Mouse (Mus musculus): Measurements from ENCODE around the gene Ect2l. TPM values are rescaled to one million over a fixed set of nuclear protein-coding genes. Genes with fewer than 3 reads are reported as not detected.
A peak's percentile ranks its signal among the peaks of the same experiment; 100 is the strongest.

Gene Ect2l
- polyA plus RNA-seq, 1 experiment, result not detected

- no peaks in the 10 kb centered on the region for H3K4me1 ChIP-seq (ENCODE audit: control insufficient read depth, insufficient read depth, insufficient read length, low read length)
- no peak overlapping the region for H3K4me3 ChIP-seq (ENCODE audit: insufficient read depth, low read depth, low read length)
- H3K27ac ChIP-seq (replicated peaks; ENCODE audit: low read depth, low read length), result no peak overlapping the region
These were observed 10.8 kb downstream of the Ect2l start for GRCm38 (mm10) chr10:18199919-18200318.

- Histone ChIP-seq H3K4me3 (ENCODE audit: insufficient read depth, low read depth, low read length) (no peak overlapping the region), H3K4me1 (ENCODE audit: control insufficient read depth, insufficient read depth, insufficient read length, low read length) (no peaks in the 10 kb centered on the region), H3K27ac (replicated peaks; ENCODE audit: low read depth, low read length) (no peak overlapping the region)
These were observed 12.2 kb downstream of the Ect2l start for GRCm38 (mm10) chr10:18198286-18199015.

GRCm38 (mm10) chr10:18197206-18197979 is 13.3 kb downstream of the Ect2l start:
- Histone ChIP-seq H3K4me3 (ENCODE audit: insufficient read depth, low read depth, low read length) (peak overlapping the region; percentile 60), H3K4me1 (ENCODE audit: control insufficient read depth, insufficient read depth, insufficient read length, low read length) (no peaks in the 10 kb centered on the region), H3K27ac (replicated peaks; ENCODE audit: low read depth, low read length) (no peak overlapping the region)

- Histone ChIP-seq H3K4me3 (ENCODE audit: insufficient read depth, low read depth, low read length) (no peak overlapping the region), H3K4me1 (ENCODE audit: control insufficient read depth, insufficient read depth, insufficient read length, low read length) (no peaks in the 10 kb centered on the region), H3K27ac (replicated peaks; ENCODE audit: low read depth, low read length) (no peak overlapping the region)
These were observed 16.0 kb downstream of the Ect2l start for GRCm38 (mm10) chr10:18194737-18195141.

- Histone ChIP-seq H3K27ac (replicated peaks; ENCODE audit: low read depth, low read length) (no peak overlapping the region), H3K4me1 (ENCODE audit: control insufficient read depth, insufficient read depth, insufficient read length, low read length) (no peaks in the 10 kb centered on the region), H3K4me3 (ENCODE audit: insufficient read depth, low read depth, low read length) (no peak overlapping the region)
These were observed 16.5 kb downstream of the Ect2l start for GRCm38 (mm10) chr10:18194156-18194555.

GRCm38 (mm10) chr10:18193221-18193620 is 17.5 kb downstream of the Ect2l start:
- no peak overlapping the region for H3K27ac ChIP-seq (replicated peaks; ENCODE audit: low read depth, low read length)

GRCm38 (mm10) chr10:18191706-18192105 is 19.0 kb downstream of the Ect2l start:
- no peaks in the 10 kb centered on the region for H3K4me1 ChIP-seq (ENCODE audit: control insufficient read depth, insufficient read depth, insufficient read length, low read length)
- no peak overlapping the region for H3K27ac ChIP-seq (replicated peaks; ENCODE audit: low read depth, low read length)
- H3K4me3 ChIP-seq (ENCODE audit: insufficient read depth, low read depth, low read length), result no peak overlapping the region

More at GRCm38 (mm10) chr10:18193221-18193620, 17.5 kb downstream of the Ect2l start:
- Histone ChIP-seq H3K4me3 (ENCODE audit: insufficient read depth, low read depth, low read length) (no peak overlapping the region), H3K4me1 (ENCODE audit: control insufficient read depth, insufficient read depth, insufficient read length, low read length) (no peaks in the 10 kb centered on the region)

GRCm38 (mm10) chr10:18189498-18189897 is 21.2 kb downstream of the Ect2l start:
- no peak overlapping the region for H3K27ac ChIP-seq (replicated peaks; ENCODE audit: low read depth, low read length)
- H3K4me3 ChIP-seq (ENCODE audit: insufficient read depth, low read depth, low read length), result no peak overlapping the region
- H3K4me1 ChIP-seq (ENCODE audit: control insufficient read depth, insufficient read depth, insufficient read length, low read length), result no peaks in the 10 kb centered on the region

GRCm38 (mm10) chr10:18188564-18188963 is 22.1 kb downstream of the Ect2l start:
- Histone ChIP-seq H3K4me3 (ENCODE audit: insufficient read depth, low read depth, low read length) (no peak overlapping the region), H3K27ac (replicated peaks; ENCODE audit: low read depth, low read length) (no peak overlapping the region), H3K4me1 (ENCODE audit: control insufficient read depth, insufficient read depth, insufficient read length, low read length) (no peaks in the 10 kb centered on the region)

- Histone ChIP-seq H3K4me1 (ENCODE audit: control insufficient read depth, insufficient read depth, insufficient read length, low read length) (no peaks in the 10 kb centered on the region), H3K27ac (replicated peaks; ENCODE audit: low read depth, low read length) (no peak overlapping the region), H3K4me3 (ENCODE audit: insufficient read depth, low read depth, low read length) (no peak overlapping the region)
These were observed 28.4 kb downstream of the Ect2l start for GRCm38 (mm10) chr10:18182246-18182645.

GRCm38 (mm10) chr10:18177304-18177703 is 33.4 kb downstream of the Ect2l start:
- Histone ChIP-seq H3K27ac (replicated peaks; ENCODE audit: low read depth, low read length) (no peak overlapping the region), H3K4me1 (ENCODE audit: control insufficient read depth, insufficient read depth, insufficient read length, low read length) (no peaks in the 10 kb centered on the region), H3K4me3 (ENCODE audit: insufficient read depth, low read depth, low read length) (no peak overlapping the region)

GRCm38 (mm10) chr10:18176722-18177121 is 34.0 kb downstream of the Ect2l start:
- Histone ChIP-seq H3K4me3 (ENCODE audit: insufficient read depth, low read depth, low read length) (no peak overlapping the region), H3K27ac (replicated peaks; ENCODE audit: low read depth, low read length) (no peak overlapping the region), H3K4me1 (ENCODE audit: control insufficient read depth, insufficient read depth, insufficient read length, low read length) (no peaks in the 10 kb centered on the region)

- Histone ChIP-seq H3K27ac (replicated peaks; ENCODE audit: low read depth, low read length) (no peak overlapping the region), H3K4me3 (ENCODE audit: insufficient read depth, low read depth, low read length) (no peak overlapping the region), H3K4me1 (ENCODE audit: control insufficient read depth, insufficient read depth, insufficient read length, low read length) (no peaks in the 10 kb centered on the region)
These were observed 35.6 kb downstream of the Ect2l start for GRCm38 (mm10) chr10:18175087-18175486.

GRCm38 (mm10) chr10:18162435-18162971 is 48.2 kb downstream of the Ect2l start:
- no peak overlapping the region for H3K27ac ChIP-seq (replicated peaks; ENCODE audit: low read depth, low read length)

GRCm38 (mm10) chr10:18147224-18147623 is 63.5 kb downstream of the Ect2l start:
- no peak overlapping the region for H3K4me3 ChIP-seq (ENCODE audit: insufficient read depth, low read depth, low read length)
- H3K27ac ChIP-seq (replicated peaks; ENCODE audit: low read depth, low read length), result no peak overlapping the region
- no peaks in the 10 kb centered on the region for H3K4me1 ChIP-seq (ENCODE audit: control insufficient read depth, insufficient read depth, insufficient read length, low read length)

More at GRCm38 (mm10) chr10:18162435-18162971, 48.2 kb downstream of the Ect2l start:
- no peak overlapping the region for H3K4me3 ChIP-seq (ENCODE audit: insufficient read depth, low read depth, low read length)
- H3K4me1 ChIP-seq (ENCODE audit: control insufficient read depth, insufficient read depth, insufficient read length, low read length), result no peaks in the 10 kb centered on the region
